Mouse (Mus musculus) hindbrain, embryonic 16.5 days (tissue): ENCODE measurements at regions not wholly inside any gene's neighbourhood (a gene's known extent, or its start where the extent isn't known, plus 50 kb on each side); places are given as distances from the start of the nearest gene placed in this dataset.

Source experiments
- ATAC-seq: fragments of 200-750 bp; cut with Nextera tagmentation; 2 replicates; pipeline ENCODE4 v1.8.0; 2017; ENCODE audit warnings: moderate TSS enrichment, moderate library complexity
- H3K27ac ChIP-seq: fragments of 300-500 bp; sonication (generic); 2 replicates; pipeline ENCODE4 v1.5.1; 2014; ENCODE audit warnings: low read depth, mild to moderate bottlenecking, control low read depth, low read length, moderate library complexity
- H3K27me3 ChIP-seq: fragments of 300-500 bp; sonication (generic); replicated peaks from 2 replicates; pipeline ENCODE4 v1.6.1; 2014; ENCODE audit warnings: low read length; ENCODE audit not compliant: control insufficient read depth, insufficient read depth
- H3K36me3 ChIP-seq: fragments of 300-500 bp; sonication (generic); 2 replicates; pipeline ENCODE4 v1.6.1; 2014; ENCODE audit warnings: mild to moderate bottlenecking, low read length, moderate library complexity, mixed read lengths; ENCODE audit not compliant: control insufficient read depth, insufficient read depth
- H3K4me1 ChIP-seq: fragments of 300-500 bp; sonication (generic); 2 replicates; pipeline ENCODE4 v1.6.1; 2014; ENCODE audit warnings: low read depth, low read length; ENCODE audit not compliant: control insufficient read depth, insufficient read depth
- H3K4me2 ChIP-seq: fragments of 300-500 bp; sonication (generic); 2 replicates; pipeline ENCODE4 v1.6.1; 2014; ENCODE audit warnings: mild to moderate bottlenecking, low read length, control low read depth, moderate library complexity
- H3K4me3 ChIP-seq: fragments of 300-500 bp; sonication (generic); 2 replicates; pipeline ENCODE4 v1.5.1; 2014; ENCODE audit warnings: mild to moderate bottlenecking, low read length, control low read depth, moderate library complexity
- H3K9ac ChIP-seq: fragments of 300-500 bp; sonication (generic); 2 replicates; pipeline ENCODE4 v1.6.1; 2014; ENCODE audit warnings: low read depth, mild to moderate bottlenecking, control low read depth, low read length, moderate library complexity
- H3K9me3 ChIP-seq: fragments of 300-500 bp; sonication (generic); 2 replicates; pipeline ENCODE4 v1.6.1; 2014; ENCODE audit warnings: mild to moderate bottlenecking, low read length, moderate library complexity; ENCODE audit not compliant: control insufficient read depth
- WGBS: fragments of 180-500 bp; shearing (Covaris S2); extraction: QIAGEN DNeasy Blood & Tissue Kit; methylation state at CpG from one replicate; pipeline ENCODE4 v1.1.7; 2014; 5-methylcytosine and 5-hydroxymethylcytosine counted together

DNA sequence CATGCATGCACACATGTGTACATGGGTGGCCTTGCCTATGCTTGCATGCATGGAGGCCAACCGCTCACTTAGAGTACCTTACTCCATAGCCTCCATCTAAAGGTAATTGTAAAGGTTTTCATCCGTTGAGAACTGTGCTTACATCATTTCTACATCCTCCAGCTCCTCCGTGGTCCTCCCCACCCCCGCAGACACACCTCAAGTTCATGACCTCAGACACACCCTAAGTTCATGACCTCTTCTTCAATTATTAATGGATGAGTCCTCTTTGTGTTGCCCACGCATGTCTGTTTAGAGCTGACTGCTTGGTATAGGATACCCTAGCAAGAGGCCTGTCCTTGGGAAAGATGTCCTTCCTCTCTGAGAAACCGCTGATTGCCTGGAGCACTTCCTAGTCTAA, 156.8 kb upstream of the Plcz1 start:
- Histone ChIP-seq H3K4me3 (no peak overlapping the region), H3K9me3 (no peaks in the 10 kb centered on the region), H3K4me2 (no peak overlapping the region), H3K36me3 (no peaks in the 10 kb centered on the region), H3K4me1 (peaks cover 7% of the 10 kb centered on the region), H3K27ac (no peak overlapping the region), H3K9ac (no peak overlapping the region), H3K27me3 (no peaks in the 10 kb centered on the region)
- no peak for ATAC-seq
- 85% methylated on average over 6 of the region's 6 CpGs for WGBS

DNA sequence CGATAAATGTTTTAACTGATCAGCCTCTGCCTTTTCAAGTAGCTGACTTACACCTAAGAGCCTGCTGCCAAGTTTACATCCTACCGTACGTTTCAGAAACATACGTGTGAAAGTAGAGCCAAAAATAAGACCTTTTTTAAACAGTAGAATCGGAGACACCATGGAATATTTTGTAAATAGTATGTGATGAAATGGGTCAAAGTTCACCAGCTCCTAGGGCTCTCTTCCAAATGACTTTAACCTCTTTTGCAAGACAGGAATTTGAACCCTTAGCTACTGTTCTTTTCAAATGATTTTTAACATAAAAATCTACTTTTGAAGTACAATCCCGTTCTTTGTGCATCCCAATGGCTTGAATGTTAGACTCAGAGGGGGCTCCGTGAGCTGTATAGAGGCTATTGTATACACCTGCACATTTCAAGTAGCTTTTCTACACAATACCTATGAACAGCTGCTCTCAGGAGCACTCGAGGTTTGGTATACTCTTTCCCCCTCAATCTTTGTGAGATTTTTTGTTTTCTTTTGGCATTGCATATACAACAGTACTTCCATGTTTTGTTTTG, 155.9 kb upstream of the Plcz1 start:
- Histone ChIP-seq H3K27ac (no peak overlapping the region), H3K9me3 (no peaks in the 10 kb centered on the region), H3K9ac (no peak overlapping the region), H3K36me3 (no peaks in the 10 kb centered on the region), H3K4me1 (peaks cover 9% of the 10 kb centered on the region), H3K4me2 (no peak overlapping the region), H3K27me3 (no peaks in the 10 kb centered on the region), H3K4me3 (no peak overlapping the region)
- WGBS, result 87% methylated on average over 8 of the region's 8 CpGs
- ATAC-seq, result no peak

DNA sequence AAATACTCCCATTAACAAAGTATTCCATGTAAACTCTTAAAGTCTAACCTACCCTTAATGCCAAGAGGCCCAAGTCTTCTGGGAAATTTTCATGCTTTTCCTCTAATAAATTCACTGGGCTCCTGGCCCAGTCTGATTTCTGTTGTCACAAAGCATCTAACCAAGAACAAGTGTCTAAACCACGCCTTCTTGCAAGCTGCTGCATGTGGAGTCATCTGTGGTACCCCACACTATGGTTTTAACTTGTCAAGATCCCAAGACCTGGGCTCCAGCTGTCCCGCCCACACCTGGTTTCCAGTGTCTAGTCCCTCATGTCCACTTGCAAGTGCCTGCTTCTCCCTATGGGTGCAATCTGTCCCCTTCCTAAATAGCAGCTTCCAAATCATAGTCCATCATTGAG, 153.0 kb upstream of the Plcz1 start:
- Histone ChIP-seq H3K4me1 (peaks cover 9% of the 10 kb centered on the region), H3K36me3 (no peaks in the 10 kb centered on the region), H3K27ac (no peak overlapping the region), H3K4me2 (no peak overlapping the region), H3K9ac (no peak overlapping the region), H3K4me3 (no peak overlapping the region), H3K9me3 (no peaks in the 10 kb centered on the region), H3K27me3 (no peaks in the 10 kb centered on the region)
- 84% methylated on average over 2 of the region's 2 CpGs for WGBS
- ATAC-seq, result no peak

GRCm38 (mm10) chr6:140193084-140193939, 152.1 kb upstream of the Plcz1 start:
- Histone ChIP-seq H3K4me3 (no peak overlapping the region), H3K4me1 (peaks cover 9% of the 10 kb centered on the region), H3K27me3 (no peaks in the 10 kb centered on the region), H3K9me3 (no peaks in the 10 kb centered on the region), H3K4me2 (no peak overlapping the region), H3K36me3 (no peaks in the 10 kb centered on the region), H3K27ac (no peak overlapping the region), H3K9ac (no peak overlapping the region)
- WGBS, result 13% methylated on average over 9 of the region's 9 CpGs
- peak; percentile 70 for ATAC-seq

- no peak for ATAC-seq
Observed at GRCm38 (mm10) chr6:140192526-140192925, 151.3 kb upstream of the Plcz1 start.

GRCm38 (mm10) chr6:140191341-140191740, 150.1 kb upstream of the Plcz1 start:
- Histone ChIP-seq H3K4me3 (no peak overlapping the region), H3K9me3 (no peaks in the 10 kb centered on the region), H3K36me3 (no peaks in the 10 kb centered on the region), H3K9ac (no peak overlapping the region), H3K4me2 (no peak overlapping the region), H3K27ac (no peak overlapping the region), H3K4me1 (peaks cover 9% of the 10 kb centered on the region), H3K27me3 (no peaks in the 10 kb centered on the region)
- no peak for ATAC-seq
- WGBS, result 90% methylated on average over 4 of the region's 4 CpGs

More at GRCm38 (mm10) chr6:140192526-140192925, 151.3 kb upstream of the Plcz1 start:
- Histone ChIP-seq H3K4me1 (peaks cover 9% of the 10 kb centered on the region), H3K27me3 (no peaks in the 10 kb centered on the region), H3K27ac (no peak overlapping the region), H3K9me3 (no peaks in the 10 kb centered on the region), H3K4me2 (no peak overlapping the region), H3K36me3 (no peaks in the 10 kb centered on the region), H3K9ac (no peak overlapping the region), H3K4me3 (no peak overlapping the region)
- 80% methylated on average over 17 of the region's 17 CpGs for WGBS

GRCm38 (mm10) chr6:140189601-140190000, 148.3 kb upstream of the Plcz1 start:
- ATAC-seq, result no peak
- Histone ChIP-seq H3K4me1 (peaks cover 9% of the 10 kb centered on the region), H3K27ac (no peak overlapping the region), H3K36me3 (no peaks in the 10 kb centered on the region), H3K4me3 (no peak overlapping the region), H3K9me3 (no peaks in the 10 kb centered on the region), H3K9ac (no peak overlapping the region), H3K27me3 (no peaks in the 10 kb centered on the region), H3K4me2 (no peak overlapping the region)
- WGBS, result 87% methylated on average over 9 of the region's 9 CpGs

DNA sequence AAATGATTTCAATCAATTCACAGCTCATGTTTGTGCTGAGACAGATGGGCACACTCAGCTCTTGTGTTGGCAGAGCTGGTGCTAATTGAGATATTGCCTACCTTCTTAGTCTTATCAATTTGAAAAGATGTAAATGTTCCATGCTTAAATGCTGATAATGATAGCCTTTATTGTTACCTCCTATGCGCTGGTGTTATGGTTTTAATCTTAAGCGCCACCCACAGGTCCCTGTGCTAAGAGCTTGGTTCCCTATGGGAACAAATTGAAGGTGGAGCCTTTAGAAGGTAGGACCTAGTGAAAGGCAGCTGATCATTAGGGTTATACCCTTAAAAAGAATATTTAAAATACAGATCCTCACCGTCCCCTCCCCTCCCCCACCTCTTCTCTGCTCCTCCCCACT, 146.5 kb upstream of the Plcz1 start:
- H3K27me3 ChIP-seq, result no peaks in the 10 kb centered on the region
- H3K9ac ChIP-seq, result no peak overlapping the region
- no peaks in the 10 kb centered on the region for H3K36me3 ChIP-seq
- H3K4me2 ChIP-seq, result no peak overlapping the region
- 95% methylated on average over 3 of the region's 3 CpGs for WGBS
- no peak overlapping the region for H3K27ac ChIP-seq
- H3K4me3 ChIP-seq, result no peak overlapping the region
- no peaks in the 10 kb centered on the region for H3K9me3 ChIP-seq
- no peak for ATAC-seq
- no peaks in the 10 kb centered on the region for H3K4me1 ChIP-seq

- Histone ChIP-seq H3K27ac (no peak overlapping the region), H3K36me3 (no peaks in the 10 kb centered on the region), H3K27me3 (no peaks in the 10 kb centered on the region), H3K4me3 (no peak overlapping the region), H3K9me3 (no peaks in the 10 kb centered on the region), H3K4me2 (no peak overlapping the region), H3K9ac (no peak overlapping the region), H3K4me1 (no peaks in the 10 kb centered on the region)
- WGBS, result 71% methylated on average over 6 of the region's 6 CpGs
- ATAC-seq, result no peak
Observed at GRCm38 (mm10) chr6:140187106-140187505, 145.8 kb upstream of the Plcz1 start.
